Mouse (Mus musculus): ENCODE measurements around the gene Rbpj. TPM values are rescaled to one million over a fixed set of nuclear protein-coding genes. Genes with fewer than 3 reads are reported as not detected.

The Rbpj gene
- polyA plus RNA-seq, 1 experiment, result 17.5 TPM

- Histone ChIP-seq H3K4me3 (replicated peaks; ENCODE audit: extremely low read depth, low read depth, low read length) (no peak overlapping the region), H3K4me1 (ENCODE audit: control insufficient read depth, insufficient read depth, low read length) (peaks cover 2% of the 10 kb centered on the region; the same call in 1 of the 2 replicates)
- no peak for TF ChIP-seq CTCF (IDR thresholded peaks at IDR 0.05; ENCODE audit: insufficient read depth, low read length)
- no peak for TF ChIP-seq POLR2A (IDR thresholded peaks at IDR 0.05; ENCODE audit: borderline replicate concordance, extremely low read depth, low read depth, low read length)
- DNase-seq, result no peak
- WGBS, result 73% methylated on average over 8 of the region's 8 CpGs
Observed at GRCm38 (mm10) chr5:53517802-53518201, 51.9 kb downstream of the Rbpj start.

DNA sequence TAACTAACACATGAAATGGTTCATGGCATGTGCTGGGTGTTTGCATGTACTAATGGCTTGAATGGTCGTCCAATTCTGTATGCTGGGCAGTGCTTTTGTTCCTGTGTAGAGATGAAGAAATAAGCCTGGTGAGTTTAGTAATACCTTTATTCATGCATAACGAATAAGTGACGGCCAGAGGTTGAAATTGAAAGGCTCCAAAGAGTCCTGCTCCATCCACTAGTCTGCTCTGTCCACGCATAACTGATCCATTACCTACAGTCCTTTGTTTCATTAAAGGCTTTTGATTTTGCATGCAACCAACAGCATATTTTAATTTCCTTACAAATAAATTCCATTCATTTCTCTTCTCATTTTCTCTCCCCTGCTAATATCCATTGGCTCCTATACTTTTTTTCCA lies 53.2 kb downstream of the Rbpj start:
- no peak for DNase-seq
- peaks cover 3% of the 10 kb centered on the region; the same call in 1 of the 2 replicates for H3K4me1 ChIP-seq (ENCODE audit: control insufficient read depth, insufficient read depth, low read length)
- H3K4me3 ChIP-seq (replicated peaks; ENCODE audit: extremely low read depth, low read depth, low read length), result no peak overlapping the region
- TF ChIP-seq CTCF (IDR thresholded peaks at IDR 0.05; ENCODE audit: insufficient read depth, low read length), result no peak
- TF ChIP-seq POLR2A (IDR thresholded peaks at IDR 0.05; ENCODE audit: borderline replicate concordance, extremely low read depth, low read depth, low read length), result no peak
- 88% methylated on average over 4 of the region's 4 CpGs for WGBS

DNA sequence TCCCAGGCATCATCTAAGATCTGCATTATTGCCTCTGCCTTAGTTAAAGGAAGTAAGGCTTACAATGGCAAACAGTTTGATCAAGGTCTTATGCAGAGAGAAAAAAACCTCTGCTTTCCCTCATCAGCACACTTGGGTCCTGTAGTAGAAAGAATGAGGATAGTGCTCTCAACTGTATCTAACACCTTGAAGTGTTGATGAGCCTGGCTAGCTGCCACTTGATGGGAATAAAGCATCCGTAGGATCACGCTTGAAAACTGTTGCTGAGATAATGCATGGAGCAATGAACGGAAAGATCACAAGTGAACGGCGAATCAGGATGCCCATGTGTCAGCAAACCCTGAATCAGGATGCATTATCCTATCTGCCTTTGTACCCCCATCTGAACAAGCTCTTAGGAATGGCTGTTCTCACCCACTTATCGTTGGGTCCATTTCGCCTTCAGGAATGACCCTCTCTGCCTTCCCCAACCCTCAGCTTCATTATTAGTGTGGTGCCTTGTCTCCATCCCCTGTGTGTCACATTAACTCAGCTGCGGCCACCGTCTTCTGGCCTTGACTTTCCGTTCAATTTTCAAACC lies 54.1 kb downstream of the Rbpj start:
- peaks cover 3% of the 10 kb centered on the region; the same call in 1 of the 2 replicates for H3K4me1 ChIP-seq (ENCODE audit: control insufficient read depth, insufficient read depth, low read length)
- DNase-seq, result no peak
- 92% methylated on average over 10 of the region's 10 CpGs for WGBS
- TF ChIP-seq POLR2A (IDR thresholded peaks at IDR 0.05; ENCODE audit: borderline replicate concordance, extremely low read depth, low read depth, low read length) (no peak), CTCF (IDR thresholded peaks at IDR 0.05; ENCODE audit: insufficient read depth, low read length) (no peak)
- no peak overlapping the region for H3K4me3 ChIP-seq (replicated peaks; ENCODE audit: extremely low read depth, low read depth, low read length)

DNA sequence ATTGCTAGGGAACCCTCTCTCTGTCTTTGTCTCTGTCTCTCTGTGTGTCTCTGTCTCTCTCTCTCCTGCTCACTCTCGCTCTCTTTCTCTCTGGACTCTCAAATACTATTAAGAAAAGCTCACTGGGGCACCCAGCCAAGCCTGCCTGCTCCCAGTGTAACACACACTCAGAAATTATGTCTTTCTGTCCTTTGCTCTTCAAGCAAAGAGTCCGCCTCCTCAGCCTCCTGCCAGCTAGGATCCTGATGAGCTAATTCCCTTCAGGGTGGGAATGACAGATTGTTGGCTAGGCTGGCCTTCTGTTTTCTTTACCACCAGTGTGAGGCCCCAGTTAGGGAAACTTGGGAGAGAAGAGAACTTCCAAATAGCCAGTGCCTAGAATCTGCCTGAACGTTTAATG lies 57.1 kb downstream of the Rbpj start:
- peaks cover 3% of the 10 kb centered on the region; the same call in 1 of the 2 replicates for H3K4me1 ChIP-seq (ENCODE audit: control insufficient read depth, insufficient read depth, low read length)
- no peak for TF ChIP-seq POLR2A (IDR thresholded peaks at IDR 0.05; ENCODE audit: borderline replicate concordance, extremely low read depth, low read depth, low read length)
- no peak for TF ChIP-seq CTCF (IDR thresholded peaks at IDR 0.05; ENCODE audit: insufficient read depth, low read length)
- WGBS, result 38% methylated on average over 3 of the region's 3 CpGs
- DNase-seq, result no peak
- no peak overlapping the region for H3K4me3 ChIP-seq (replicated peaks; ENCODE audit: extremely low read depth, low read depth, low read length)

GRCm38 (mm10) chr5:53524162-53524561 lies 58.2 kb downstream of the Rbpj start:
- H3K4me3 ChIP-seq (replicated peaks; ENCODE audit: extremely low read depth, low read depth, low read length), result no peak overlapping the region
- WGBS, result 90% methylated on average over 7 of the region's 7 CpGs
- TF ChIP-seq CTCF (IDR thresholded peaks at IDR 0.05; ENCODE audit: insufficient read depth, low read length), result no peak
- TF ChIP-seq POLR2A (IDR thresholded peaks at IDR 0.05; ENCODE audit: borderline replicate concordance, extremely low read depth, low read depth, low read length), result no peak
- peaks cover 3% of the 10 kb centered on the region; the same call in 1 of the 2 replicates for H3K4me1 ChIP-seq (ENCODE audit: control insufficient read depth, insufficient read depth, low read length)
- no peak for DNase-seq

DNA sequence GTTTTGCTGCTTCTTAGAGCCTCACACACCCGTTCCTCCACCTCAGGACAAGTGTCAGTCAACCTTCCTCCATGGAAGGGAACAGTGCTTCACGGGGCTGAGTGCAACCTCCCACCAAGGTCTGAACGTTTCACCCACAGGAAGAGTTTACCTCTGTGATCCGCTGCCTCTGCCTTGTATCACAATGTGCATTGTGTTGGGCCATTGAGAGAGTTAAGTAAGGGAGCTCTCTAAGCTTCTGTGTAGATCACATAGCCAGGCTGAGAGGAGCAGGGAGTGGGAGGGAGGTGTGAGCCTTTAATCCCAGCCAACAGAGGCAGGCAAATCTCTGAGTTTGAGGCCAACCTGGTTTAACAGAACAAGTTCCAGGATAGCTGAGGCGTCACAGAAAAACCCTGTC lies 58.9 kb downstream of the Rbpj start:
- 75% methylated on average over 5 of the region's 5 CpGs for WGBS
- no peak for DNase-seq
- TF ChIP-seq POLR2A (IDR thresholded peaks at IDR 0.05; ENCODE audit: borderline replicate concordance, extremely low read depth, low read depth, low read length) (no peak), CTCF (IDR thresholded peaks at IDR 0.05; ENCODE audit: insufficient read depth, low read length) (no peak)
- no peak overlapping the region for H3K4me3 ChIP-seq (replicated peaks; ENCODE audit: extremely low read depth, low read depth, low read length)
- H3K4me1 ChIP-seq (ENCODE audit: control insufficient read depth, insufficient read depth, low read length), result peaks cover 3% of the 10 kb centered on the region; the same call in 1 of the 2 replicates

GRCm38 (mm10) chr5:53525305-53526069 lies 59.5 kb downstream of the Rbpj start:
- peaks cover 3% of the 10 kb centered on the region; the same call in 1 of the 2 replicates for H3K4me1 ChIP-seq (ENCODE audit: control insufficient read depth, insufficient read depth, low read length)
- no peak overlapping the region for H3K4me3 ChIP-seq (replicated peaks; ENCODE audit: extremely low read depth, low read depth, low read length)
- TF ChIP-seq POLR2A (IDR thresholded peaks at IDR 0.05; ENCODE audit: borderline replicate concordance, extremely low read depth, low read depth, low read length) (no peak), CTCF (IDR thresholded peaks at IDR 0.05; ENCODE audit: insufficient read depth, low read length) (no peak)
- DNase-seq, result no peak
- 58% methylated on average over 20 of the region's 20 CpGs for WGBS

DNA sequence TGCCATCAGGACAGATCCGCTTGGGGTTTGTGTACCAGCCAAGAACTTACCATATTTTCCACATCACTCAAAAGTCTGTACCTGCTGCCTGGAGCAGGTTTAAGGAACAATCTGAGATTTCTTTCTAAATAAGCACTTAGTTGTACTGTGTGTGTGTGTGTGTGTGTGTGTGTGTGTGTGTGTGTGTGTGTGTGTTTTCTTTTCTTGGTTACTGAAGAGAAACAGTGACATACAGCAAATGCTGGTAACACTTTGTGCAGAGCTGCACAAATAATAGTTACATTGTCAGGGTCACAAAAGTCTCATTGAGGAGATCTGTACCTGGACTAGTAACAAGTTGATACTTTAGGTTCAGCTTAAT lies 60.1 kb downstream of the Rbpj start:
- TF ChIP-seq CTCF (IDR thresholded peaks at IDR 0.05; ENCODE audit: insufficient read depth, low read length) (no peak), POLR2A (IDR thresholded peaks at IDR 0.05; ENCODE audit: borderline replicate concordance, extremely low read depth, low read depth, low read length) (no peak)
- no peak for DNase-seq
- 82% methylated on average over 1 of the region's 1 CpGs for WGBS
- Histone ChIP-seq H3K4me3 (replicated peaks; ENCODE audit: extremely low read depth, low read depth, low read length) (no peak overlapping the region), H3K4me1 (ENCODE audit: control insufficient read depth, insufficient read depth, low read length) (peaks cover 3% of the 10 kb centered on the region; the same call in 1 of the 2 replicates)

GRCm38 (mm10) chr5:53529846-53530245 lies 63.9 kb downstream of the Rbpj start:
- H3K4me3 ChIP-seq (replicated peaks; ENCODE audit: extremely low read depth, low read depth, low read length), result no peak overlapping the region
- TF ChIP-seq CTCF (IDR thresholded peaks at IDR 0.05; ENCODE audit: insufficient read depth, low read length), result no peak
- TF ChIP-seq POLR2A (IDR thresholded peaks at IDR 0.05; ENCODE audit: borderline replicate concordance, extremely low read depth, low read depth, low read length), result no peak
- H3K4me1 ChIP-seq (ENCODE audit: control insufficient read depth, insufficient read depth, low read length), result no peaks in the 10 kb centered on the region
- no peak for DNase-seq
- 70% methylated on average over 1 of the region's 1 CpGs for WGBS

DNA sequence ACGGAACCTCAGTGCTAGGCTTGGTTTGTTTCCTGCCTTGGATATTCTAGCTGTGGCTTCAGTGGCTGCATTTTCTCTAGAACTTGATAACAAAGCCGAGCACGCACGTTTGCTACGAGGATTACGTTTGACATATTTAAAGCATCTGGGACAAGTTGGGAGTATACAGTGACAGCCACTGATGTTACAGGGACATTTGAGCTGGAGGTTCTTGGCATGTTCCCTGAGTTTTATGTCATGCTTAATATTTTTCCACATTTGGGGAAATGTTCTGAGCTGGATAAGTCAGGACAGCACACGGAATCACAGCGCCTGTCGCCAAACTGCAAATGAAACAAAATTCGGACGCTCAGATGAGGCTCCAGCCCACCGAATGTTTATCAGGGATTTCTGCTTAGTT lies 69.1 kb downstream of the Rbpj start:
- no peaks in the 10 kb centered on the region for H3K4me1 ChIP-seq (ENCODE audit: control insufficient read depth, insufficient read depth, low read length)
- no peak overlapping the region for H3K4me3 ChIP-seq (replicated peaks; ENCODE audit: extremely low read depth, low read depth, low read length)
- WGBS, result 67% methylated on average over 12 of the region's 12 CpGs
- no peak for DNase-seq
- TF ChIP-seq POLR2A (IDR thresholded peaks at IDR 0.05; ENCODE audit: borderline replicate concordance, extremely low read depth, low read depth, low read length) (no peak), CTCF (IDR thresholded peaks at IDR 0.05; ENCODE audit: insufficient read depth, low read length) (no peak)
